Mouse (Mus musculus) heart, embryonic 12.5 days (tissue): Measurements from ENCODE around the gene Ank2. TPM values are rescaled to one million over a fixed set of nuclear protein-coding genes. Genes with fewer than 3 reads are reported as not detected.

Source experiments
- ATAC-seq: fragments of 200-750 bp; cut with Nextera tagmentation; 2 replicates; pipeline ENCODE4 v1.8.0; 2017; ENCODE audit warnings: moderate TSS enrichment, moderate library complexity; ENCODE audit not compliant: insufficient number of reproducible peaks, low FRiP score
- H3K27ac ChIP-seq: fragments of 300-500 bp; sonication (generic); 2 replicates; pipeline ENCODE4 v1.5.1; 2016; ENCODE audit warnings: mild to moderate bottlenecking, moderate library complexity; ENCODE audit not compliant: poor library complexity, severe bottlenecking
- H3K27me3 ChIP-seq: fragments of 300-500 bp; sonication (generic); replicated peaks from 2 replicates; pipeline ENCODE4 v1.6.1; 2016; ENCODE audit warnings: mild to moderate bottlenecking, moderate library complexity
- H3K36me3 ChIP-seq: fragments of 300-500 bp; sonication (generic); 2 replicates; pipeline ENCODE4 v1.6.1; 2016; ENCODE audit warnings: mild to moderate bottlenecking, moderate library complexity
- H3K4me1 ChIP-seq: fragments of 300-500 bp; sonication (generic); replicated peaks from 2 replicates; pipeline ENCODE4 v1.6.1; 2016; ENCODE audit warnings: mild to moderate bottlenecking
- H3K4me2 ChIP-seq: fragments of 300-500 bp; sonication (generic); 2 replicates; pipeline ENCODE4 v1.6.1; 2016; ENCODE audit warnings: mild to moderate bottlenecking, moderate library complexity
- H3K4me3 ChIP-seq: fragments of 300-500 bp; sonication (generic); 2 replicates; pipeline ENCODE4 v1.5.1; 2016; ENCODE audit warnings: mild to moderate bottlenecking
- H3K9ac ChIP-seq: fragments of 300-500 bp; sonication (generic); 2 replicates; pipeline ENCODE4 v1.6.1; 2016; ENCODE audit warnings: mild to moderate bottlenecking, moderate library complexity
- H3K9me3 ChIP-seq: fragments of 300-500 bp; sonication (generic); replicated peaks from 2 replicates; pipeline ENCODE4 v1.6.1; 2016; ENCODE audit warnings: mild to moderate bottlenecking, moderate library complexity
- WGBS: fragments of 180-500 bp; shearing (Covaris S2); methylation state at CpG from one replicate; pipeline ENCODE4 v1.1.7; 2016; 5-methylcytosine and 5-hydroxymethylcytosine counted together
- polyA plus RNA-seq: library from polyadenylated mRNA; unstranded; fragments of >200 nt; fragmentation: Nextera tagmentation; extraction: Ambion mirVana; gene quantifications from 2 replicates; pipeline ENCODE4 v1.2.1, GENCODE M21; 2016

Gene Ank2
- polyA plus RNA-seq, 1 experiment from 2014 or later, result 42.5 TPM

DNA sequence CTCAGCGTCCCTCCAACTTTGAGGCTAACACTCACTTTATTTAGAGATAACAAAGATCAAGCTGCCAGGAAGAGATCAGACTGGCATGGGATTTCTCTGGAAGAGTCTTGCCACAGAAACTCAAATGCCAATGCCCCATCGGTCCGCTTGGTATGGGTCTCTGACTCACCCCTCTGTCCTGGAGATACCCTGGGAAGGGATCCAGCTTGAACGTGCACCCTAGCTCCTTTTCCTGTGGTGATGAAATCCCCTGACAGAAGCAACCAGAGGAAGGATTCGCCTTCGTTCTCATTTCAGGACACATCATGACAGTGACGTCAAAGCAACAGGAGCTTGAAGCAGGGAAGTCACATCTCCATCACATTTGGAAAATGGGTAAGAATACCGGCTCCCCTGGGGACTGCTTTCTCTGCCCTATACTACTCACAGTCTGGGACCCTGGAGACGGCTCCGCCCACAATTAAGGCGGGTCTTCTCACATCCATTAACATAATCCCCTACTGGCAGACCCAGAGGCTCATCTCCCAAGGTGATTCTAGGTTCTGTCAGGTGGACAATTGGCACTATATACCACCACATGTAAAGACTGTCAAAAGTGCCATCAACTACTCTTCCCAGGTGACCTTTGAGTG lies 296.6 kb downstream of the Ank2 start:
- 31% methylated on average over 11 of the region's 11 CpGs for WGBS
- H3K4me2 ChIP-seq, result no peak overlapping the region
- no peak overlapping the region for H3K4me3 ChIP-seq
- H3K27ac ChIP-seq, result no peak overlapping the region
- no peak for ATAC-seq
- no peaks in the 10 kb centered on the region; the same call in 1 of the 2 replicates for H3K9me3 ChIP-seq
- no peak overlapping the region for H3K9ac ChIP-seq
- H3K4me1 ChIP-seq, result no peaks in the 10 kb centered on the region
- no peaks in the 10 kb centered on the region for H3K36me3 ChIP-seq
- no peaks in the 10 kb centered on the region for H3K27me3 ChIP-seq

DNA sequence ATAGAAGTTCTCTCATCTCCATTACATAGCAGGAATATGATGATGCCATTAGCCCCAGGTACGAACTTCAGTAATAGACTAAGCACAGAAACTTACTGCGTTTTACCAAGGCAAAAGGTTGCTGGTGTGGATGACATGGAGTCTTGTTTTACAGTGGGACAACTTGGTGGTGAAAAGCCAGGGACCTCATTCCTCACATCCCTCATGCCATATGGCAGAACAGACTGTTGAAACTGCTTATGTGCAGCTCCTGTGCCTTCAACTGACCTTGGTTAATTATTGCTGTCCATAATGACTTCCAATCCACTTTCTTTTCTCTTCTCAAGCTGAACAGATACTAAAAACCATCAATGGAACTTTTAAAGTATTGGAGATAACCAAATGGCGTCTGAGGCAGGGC lies 298.4 kb downstream of the Ank2 start:
- Histone ChIP-seq H3K27me3 (no peaks in the 10 kb centered on the region), H3K9ac (no peak overlapping the region), H3K4me2 (no peak overlapping the region), H3K4me1 (no peaks in the 10 kb centered on the region), H3K4me3 (no peak overlapping the region), H3K36me3 (no peaks in the 10 kb centered on the region), H3K9me3 (no peaks in the 10 kb centered on the region; the same call in 1 of the 2 replicates), H3K27ac (no peak overlapping the region)
- ATAC-seq, result no peak
- 75% methylated on average over 3 of the region's 3 CpGs for WGBS

DNA sequence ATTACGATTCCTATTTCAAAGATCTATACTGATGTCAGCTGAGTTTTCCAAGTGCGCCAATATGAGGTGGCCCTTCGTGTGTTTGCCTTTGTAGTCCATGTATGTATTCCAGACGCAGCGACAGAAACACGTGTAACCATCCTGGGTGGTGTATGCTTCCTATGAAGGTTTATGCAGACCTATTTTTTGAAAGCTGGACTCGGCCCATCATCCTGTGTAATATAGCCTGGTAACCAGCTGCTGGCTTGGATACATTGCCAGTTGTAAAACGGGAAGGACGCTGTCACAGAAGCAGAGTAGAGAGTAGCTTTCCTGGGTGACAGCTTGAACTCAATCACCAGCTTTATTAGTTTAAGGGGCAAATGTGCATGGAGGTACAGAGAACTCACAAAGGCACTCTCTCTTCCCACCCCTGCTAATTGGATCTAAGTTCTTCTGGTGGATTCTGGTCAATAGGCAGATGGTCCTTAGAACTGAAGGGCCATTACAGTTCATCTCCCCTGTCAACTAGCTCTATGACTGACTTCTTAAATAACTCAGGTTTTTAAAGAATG lies 300.0 kb downstream of the Ank2 start:
- Histone ChIP-seq H3K27me3 (no peaks in the 10 kb centered on the region), H3K36me3 (no peaks in the 10 kb centered on the region), H3K4me2 (no peak overlapping the region), H3K4me1 (no peaks in the 10 kb centered on the region), H3K27ac (no peak overlapping the region), H3K9ac (no peak overlapping the region), H3K9me3 (no peaks in the 10 kb centered on the region; the same call in 1 of the 2 replicates), H3K4me3 (no peak overlapping the region)
- WGBS, result 88% methylated on average over 9 of the region's 9 CpGs
- no peak for ATAC-seq

DNA sequence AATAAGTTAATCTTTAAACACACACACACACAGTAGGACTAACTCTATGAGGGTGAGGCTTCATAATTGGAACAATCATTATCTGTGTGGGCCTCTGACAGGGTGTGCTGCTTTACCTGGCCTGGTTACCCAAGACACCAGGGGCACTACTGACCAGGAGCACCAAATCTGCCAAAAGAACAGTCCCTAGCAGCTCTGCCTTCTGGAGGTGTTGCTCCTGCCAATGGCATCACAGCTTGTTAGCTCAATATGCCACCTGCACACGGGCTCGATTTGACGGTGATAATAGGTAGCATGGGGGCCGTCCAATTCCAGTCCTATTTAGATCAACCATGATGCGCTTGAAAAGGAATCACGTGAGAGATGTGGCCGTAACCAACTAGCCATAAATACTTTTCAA lies 300.5 kb downstream of the Ank2 start:
- Histone ChIP-seq H3K9ac (no peak overlapping the region), H3K4me1 (no peaks in the 10 kb centered on the region), H3K36me3 (no peaks in the 10 kb centered on the region), H3K4me2 (no peak overlapping the region), H3K27ac (no peak overlapping the region), H3K27me3 (no peaks in the 10 kb centered on the region), H3K9me3 (no peaks in the 10 kb centered on the region; the same call in 1 of the 2 replicates), H3K4me3 (no peak overlapping the region)
- no peak for ATAC-seq
- 88% methylated on average over 7 of the region's 7 CpGs for WGBS

DNA sequence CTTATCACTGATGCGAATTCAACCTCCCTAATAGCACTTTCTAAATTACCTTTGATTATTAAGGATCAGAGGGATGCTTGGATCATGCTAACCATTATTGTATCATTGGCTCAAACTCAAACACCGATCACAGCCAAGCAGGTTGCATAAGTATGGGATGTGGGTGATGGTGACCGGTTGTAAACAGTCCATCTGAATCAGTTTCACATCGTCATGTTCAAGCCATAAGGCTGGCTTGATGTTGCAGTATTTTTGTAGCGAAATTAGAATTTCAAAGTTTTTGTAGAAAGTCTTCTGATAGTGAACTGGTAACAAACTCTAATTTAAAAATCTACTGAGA lies 310.4 kb downstream of the Ank2 start:
- 84% methylated on average over 5 of the region's 5 CpGs for WGBS
- Histone ChIP-seq H3K4me1 (no peaks in the 10 kb centered on the region), H3K27me3 (no peaks in the 10 kb centered on the region), H3K27ac (no peak overlapping the region), H3K9me3 (no peaks in the 10 kb centered on the region), H3K9ac (no peak overlapping the region), H3K4me2 (no peak overlapping the region), H3K4me3 (no peak overlapping the region), H3K36me3 (no peaks in the 10 kb centered on the region)
- no peak for ATAC-seq

DNA sequence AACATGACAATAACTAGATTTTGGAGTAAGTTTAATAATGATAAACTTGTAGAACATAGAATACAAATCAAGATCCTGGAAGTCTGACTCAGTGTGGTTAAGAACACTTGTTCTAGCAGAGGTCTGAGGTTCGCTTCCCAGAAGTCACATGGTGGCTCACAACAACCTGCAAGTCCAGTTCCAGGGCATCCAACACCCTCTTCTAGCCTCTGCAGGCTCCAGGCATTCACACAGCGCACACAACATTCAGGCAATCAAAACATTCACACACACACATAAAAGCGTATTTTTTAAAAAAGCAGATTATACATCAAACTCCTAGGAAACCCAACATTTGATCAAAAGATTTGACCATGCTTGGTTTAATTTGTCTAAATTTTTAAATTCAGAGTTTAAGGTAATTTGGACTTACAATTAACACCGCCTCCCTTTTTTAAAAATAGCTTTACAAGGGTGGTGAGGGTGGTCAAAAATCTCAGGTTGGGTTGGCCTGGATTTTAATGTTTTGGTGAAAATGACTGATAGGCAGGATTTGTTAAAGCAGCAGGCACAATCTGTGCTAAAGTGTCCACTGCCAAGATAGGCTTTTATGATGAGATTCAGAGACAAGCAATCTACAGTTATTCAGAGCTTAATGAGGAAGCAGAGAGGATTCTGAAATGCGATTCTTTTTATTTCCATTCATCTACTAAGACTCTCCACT lies 310.9 kb downstream of the Ank2 start:
- 78% methylated on average over 5 of the region's 5 CpGs for WGBS
- Histone ChIP-seq H3K4me3 (no peak overlapping the region), H3K9me3 (no peaks in the 10 kb centered on the region), H3K36me3 (no peaks in the 10 kb centered on the region), H3K9ac (no peak overlapping the region), H3K4me2 (no peak overlapping the region), H3K27me3 (no peaks in the 10 kb centered on the region), H3K4me1 (no peaks in the 10 kb centered on the region), H3K27ac (no peak overlapping the region)
- no peak for ATAC-seq

DNA sequence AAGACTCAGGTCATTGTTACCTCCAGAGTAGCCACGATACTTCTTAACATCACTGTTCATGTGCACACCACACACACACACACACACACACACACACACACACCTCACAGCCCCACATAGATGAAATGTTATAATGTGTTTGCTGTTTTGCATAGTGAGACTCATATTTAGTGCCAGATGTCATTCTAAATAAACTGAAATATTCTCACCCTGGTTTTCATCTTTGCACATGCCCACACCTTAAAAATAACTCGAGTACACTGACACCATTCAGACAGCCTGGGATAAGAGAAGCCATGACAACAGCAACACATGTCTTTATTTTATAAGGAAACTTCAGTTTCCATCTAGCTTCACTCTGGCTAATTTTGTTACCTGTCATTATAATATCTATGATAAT lies 312.1 kb downstream of the Ank2 start:
- no peaks in the 10 kb centered on the region for H3K4me1 ChIP-seq
- ATAC-seq, result no peak

DNA sequence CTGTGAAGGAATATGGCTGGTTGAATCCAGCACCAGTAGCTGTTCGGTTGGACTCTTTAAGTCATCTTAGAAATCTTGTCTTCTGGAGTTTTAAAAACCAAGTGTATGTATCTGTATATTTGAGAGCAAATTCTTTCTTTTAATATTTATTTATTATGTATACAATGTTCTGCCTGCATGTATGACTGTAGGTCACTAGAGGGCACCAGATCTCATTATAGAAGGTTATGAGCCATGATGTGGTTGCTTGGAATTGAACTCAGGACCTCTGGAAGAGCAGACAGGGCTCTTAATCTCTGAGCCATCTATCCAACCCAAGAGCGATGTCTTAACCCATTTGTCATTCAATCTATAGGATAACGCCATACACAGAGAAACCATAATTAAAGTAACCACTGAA lies 312.9 kb downstream of the Ank2 start:
- no peaks in the 10 kb centered on the region for H3K4me1 ChIP-seq
- no peak overlapping the region for H3K9ac ChIP-seq
- no peaks in the 10 kb centered on the region for H3K9me3 ChIP-seq
- no peaks in the 10 kb centered on the region for H3K36me3 ChIP-seq
- 83% methylated on average over 3 of the region's 3 CpGs for WGBS
- ATAC-seq, result no peak
- H3K27ac ChIP-seq, result no peak overlapping the region
- no peak overlapping the region for H3K4me2 ChIP-seq
- no peaks in the 10 kb centered on the region for H3K27me3 ChIP-seq
- H3K4me3 ChIP-seq, result no peak overlapping the region

More for the DNA sequence above, 312.1 kb downstream of the Ank2 start:
- Histone ChIP-seq H3K27ac (no peak overlapping the region), H3K4me2 (no peak overlapping the region), H3K9ac (no peak overlapping the region), H3K4me3 (no peak overlapping the region), H3K27me3 (no peaks in the 10 kb centered on the region), H3K9me3 (no peaks in the 10 kb centered on the region), H3K36me3 (no peaks in the 10 kb centered on the region)
- 71% methylated on average over 2 of the region's 2 CpGs for WGBS

DNA sequence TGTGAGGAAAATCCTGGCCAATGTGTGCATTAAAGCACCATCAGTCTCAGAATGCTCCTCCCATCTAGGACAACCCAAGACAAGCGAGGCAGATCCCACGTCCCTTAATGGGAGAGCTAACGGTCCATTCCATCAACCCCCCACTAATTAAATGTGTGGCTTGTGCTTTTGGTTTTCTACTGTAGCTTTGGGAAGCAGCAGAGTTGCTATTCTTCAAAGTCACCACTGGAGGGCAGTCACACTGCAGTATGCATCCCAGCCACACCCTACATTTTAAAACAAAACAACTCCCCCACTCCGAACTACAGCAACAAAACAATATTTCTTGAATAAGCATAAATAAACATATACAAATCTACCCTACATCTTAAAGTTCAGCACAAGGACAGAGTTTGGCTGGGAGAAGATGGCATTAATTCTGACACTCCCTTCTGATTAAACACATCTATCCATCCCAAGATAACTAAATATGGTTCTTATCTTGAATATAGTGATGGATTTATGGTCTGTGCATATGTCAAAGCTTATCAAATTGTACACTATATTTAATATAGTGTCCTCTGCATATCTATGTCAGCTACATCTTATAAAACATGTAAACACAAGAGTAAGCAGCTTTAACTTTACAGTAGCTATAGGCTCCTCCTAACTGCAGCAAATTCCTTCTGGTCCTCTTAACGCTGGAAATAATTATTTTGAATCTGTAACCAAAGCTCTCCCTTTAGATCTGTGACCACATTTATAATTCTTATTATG lies 315.0 kb downstream of the Ank2 start:
- no peak for ATAC-seq

DNA sequence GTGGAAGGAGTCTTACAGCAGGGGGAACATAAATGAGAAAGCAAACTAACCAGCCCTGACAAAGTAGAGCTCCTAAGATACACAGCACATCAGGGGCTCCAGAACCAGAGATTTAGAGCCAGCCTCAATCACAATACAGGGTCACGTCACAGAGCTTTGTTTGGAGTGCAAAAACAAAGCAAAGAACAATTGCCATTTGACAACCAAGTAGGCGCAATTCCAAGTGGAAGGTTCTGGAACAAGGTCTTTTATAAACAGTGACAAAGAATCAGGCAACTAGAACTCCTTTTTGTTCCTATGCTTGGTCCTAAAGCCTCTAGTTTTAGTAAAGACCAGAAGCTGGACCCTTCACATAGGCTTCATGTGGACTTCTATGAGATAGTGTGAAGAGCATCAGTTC lies 326.5 kb downstream of the Ank2 start:
- H3K4me1 ChIP-seq, result peaks cover 10% of the 10 kb centered on the region
- no peak overlapping the region for H3K9ac ChIP-seq
- no peaks in the 10 kb centered on the region for H3K36me3 ChIP-seq
- H3K4me2 ChIP-seq, result no peak overlapping the region
- no peak for ATAC-seq
- H3K4me3 ChIP-seq, result no peak overlapping the region
- WGBS, result 74% methylated on average over 2 of the region's 2 CpGs
- H3K27me3 ChIP-seq, result no peaks in the 10 kb centered on the region
- no peaks in the 10 kb centered on the region for H3K9me3 ChIP-seq
- H3K27ac ChIP-seq, result no peak overlapping the region

More for the DNA sequence above, 315.0 kb downstream of the Ank2 start:
- Histone ChIP-seq H3K9me3 (no peaks in the 10 kb centered on the region), H3K36me3 (no peaks in the 10 kb centered on the region), H3K9ac (no peak overlapping the region), H3K4me2 (no peak overlapping the region), H3K27me3 (no peaks in the 10 kb centered on the region), H3K4me1 (no peaks in the 10 kb centered on the region), H3K4me3 (no peak overlapping the region), H3K27ac (no peak overlapping the region)
- 22% methylated on average over 5 of the region's 5 CpGs for WGBS

DNA sequence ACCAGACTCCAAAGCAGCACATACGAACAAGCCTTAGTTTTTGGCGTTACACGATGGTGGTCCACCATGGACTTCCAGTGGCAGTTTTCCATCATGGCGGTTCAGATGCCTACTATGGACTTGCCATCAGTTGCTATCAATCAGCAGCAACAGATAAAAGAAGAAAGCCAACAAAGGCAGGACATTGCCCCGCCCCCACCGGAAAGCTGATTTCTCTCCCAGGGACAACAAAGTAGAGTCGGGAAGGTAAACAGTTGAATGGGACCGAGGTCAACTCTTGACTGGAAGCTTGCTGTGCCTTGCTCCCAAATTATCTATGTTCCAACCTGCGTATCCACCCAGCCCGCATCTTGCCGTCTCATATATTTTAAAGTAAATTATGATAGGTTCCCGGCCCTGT lies 328.9 kb downstream of the Ank2 start:
- H3K9ac ChIP-seq, result no peak overlapping the region
- no peaks in the 10 kb centered on the region for H3K9me3 ChIP-seq
- no peak overlapping the region for H3K27ac ChIP-seq
- no peak overlapping the region for H3K4me2 ChIP-seq
- peaks cover 10% of the 10 kb centered on the region for H3K4me1 ChIP-seq
- WGBS, result 79% methylated on average over 12 of the region's 12 CpGs
- peaks cover 4% of the 10 kb centered on the region; the same call in 1 of the 2 replicates for H3K27me3 ChIP-seq
- H3K4me3 ChIP-seq, result no peak overlapping the region
- no peak for ATAC-seq
- no peaks in the 10 kb centered on the region for H3K36me3 ChIP-seq
